Mouse (Mus musculus) forebrain, postnatal 0 days (tissue): ENCODE data around the gene Mpp3. TPM values are rescaled to one million over a fixed set of nuclear protein-coding genes. Genes with fewer than 3 reads are reported as not detected.

Source experiments
- ATAC-seq: fragments of 200-750 bp; cut with Nextera tagmentation; 2 replicates; pipeline ENCODE4 v1.8.0; 2017; ENCODE audit warnings: mild to moderate bottlenecking, moderate library complexity
- DNase-seq: peaks from one replicate; pipeline ENCODE4 v3.0.0-alpha.2; 2015
- H3K27ac ChIP-seq: fragments of 300-500 bp; sonication (generic); 2 replicates; pipeline ENCODE4 v1.5.1; 2014; ENCODE audit warnings: low read depth, mild to moderate bottlenecking, antibody characterized with exemption, low read length, moderate library complexity, mixed read lengths
- H3K27me3 ChIP-seq: fragments of 300-500 bp; sonication (generic); 2 replicates; pipeline ENCODE4 v1.6.1; 2014; ENCODE audit warnings: mild to moderate bottlenecking, low read length, mixed read lengths; ENCODE audit not compliant: insufficient read depth
- H3K36me3 ChIP-seq: fragments of 300-500 bp; sonication (generic); 2 replicates; pipeline ENCODE4 v1.6.1; 2014; ENCODE audit warnings: mild to moderate bottlenecking, moderate library complexity; ENCODE audit not compliant: insufficient read depth
- H3K4me1 ChIP-seq: fragments of 300-500 bp; sonication (generic); 2 replicates; pipeline ENCODE4 v1.6.1; 2014; ENCODE audit warnings: antibody characterized with exemption; ENCODE audit not compliant: insufficient read depth
- H3K4me2 ChIP-seq: fragments of 300-500 bp; sonication (generic); 2 replicates; pipeline ENCODE4 v1.6.1; 2014; ENCODE audit warnings: low read depth, mild to moderate bottlenecking, moderate library complexity
- H3K4me3 ChIP-seq: fragments of 300-500 bp; sonication (generic); 2 replicates; pipeline ENCODE4 v1.5.1; 2014; ENCODE audit warnings: low read depth, low read length, mixed read lengths
- H3K9ac ChIP-seq: fragments of 300-500 bp; sonication (generic); 2 replicates; pipeline ENCODE4 v1.6.1; 2014; ENCODE audit warnings: mild to moderate bottlenecking
- H3K9me3 ChIP-seq: fragments of 300-500 bp; sonication (generic); 2 replicates; pipeline ENCODE4 v1.6.1; 2016; ENCODE audit warnings: low read length
- CTCF ChIP-seq: sonication (generic); IDR thresholded peaks from 2 replicates; pipeline ENCODE4 v1.5.1; 2016; ENCODE audit warnings: antibody characterized with exemption, control low read depth, low read depth
- WGBS: fragments of 180-500 bp; shearing (Covaris S2); extraction: QIAGEN DNeasy Blood & Tissue Kit; methylation state at CpG from one replicate; pipeline ENCODE4 v1.1.7; 2014; 5-methylcytosine and 5-hydroxymethylcytosine counted together
- polyA plus RNA-seq: library from polyadenylated mRNA; unstranded; fragments of >200 nt; fragmentation: Nextera tagmentation; extraction: Ambion mirVana; gene quantifications from 2 replicates; pipeline ENCODE4 v1.2.1, GENCODE M21; 2015
- total RNA-seq: library from RNA; depleted of rRNA; stranded (reverse); fragments of >200 nt; gene quantifications from 2 replicates; pipeline ENCODE4 v1.2.3, GENCODE M21; 2014

Mpp3 gene
- total and polyA plus RNA-seq, 2 experiments from 2014 or later: 46.4 to 56.6 TPM

- Histone ChIP-seq H3K4me1 (0 out of 2 replicates have a peak, but pooled peaks cover 7% of the 10 kb centered on the region), H3K27ac (no peak overlapping the region), H3K9ac (no peak overlapping the region), H3K4me3 (no peak overlapping the region), H3K9me3 (no peaks in the 10 kb centered on the region), H3K27me3 (no peaks in the 10 kb centered on the region), H3K4me2 (no peak overlapping the region), H3K36me3 (no peaks in the 10 kb centered on the region)
- DNase-seq (no peak), ATAC-seq (no peak)
- no peak for TF ChIP-seq CTCF
- WGBS: 48% methylated on average over 7 of the region's 7 CpGs
Measured at GRCm38 (mm10) chr11:102031149-102031548, 2.9 kb upstream of the Mpp3 start.

- Histone ChIP-seq H3K9ac (no peak overlapping the region), H3K4me1 (0 out of 2 replicates have a peak, but pooled peaks cover 13% of the 10 kb centered on the region), H3K4me3 (no peak overlapping the region), H3K27ac (no peak overlapping the region), H3K36me3 (no peaks in the 10 kb centered on the region), H3K4me2 (no peak overlapping the region), H3K9me3 (no peaks in the 10 kb centered on the region), H3K27me3 (no peaks in the 10 kb centered on the region)
- no peak for ATAC-seq
- DNase-seq: no peak
- no peak for TF ChIP-seq CTCF
- 28% methylated on average over 7 of the region's 7 CpGs for whole genome bisulfite sequencing
Measured at GRCm38 (mm10) chr11:102029966-102030365, 1.7 kb upstream of the Mpp3 start.

GRCm38 (mm10) chr11:102029304-102029703 lies 1.0 kb upstream of the Mpp3 start:
- ATAC-seq (no peak), DNase-seq (no peak)
- 0 out of 2 replicates have a peak, but pooled peaks cover 13% of the 10 kb centered on the region for H3K4me1 ChIP-seq
- H3K4me3 ChIP-seq: no peak overlapping the region
- H3K9ac ChIP-seq: no peak overlapping the region
- no peaks in the 10 kb centered on the region for H3K9me3 ChIP-seq
- TF ChIP-seq CTCF: no peak
- no peak overlapping the region for H3K4me2 ChIP-seq
- WGBS: 86% methylated on average over 4 of the region's 4 CpGs
- H3K36me3 ChIP-seq: 0 out of 2 replicates have a peak, but pooled peaks cover 2% of the 10 kb centered on the region
- H3K27ac ChIP-seq: no peak overlapping the region
- H3K27me3 ChIP-seq: no peaks in the 10 kb centered on the region

GRCm38 (mm10) chr11:102027361-102028017 lies 772 bp downstream of the Mpp3 start:
- peak overlapping the region; percentile 70 for H3K4me2 ChIP-seq
- DNase-seq (peak; percentile 72), ATAC-seq (peak; percentile 33)
- H3K9me3 ChIP-seq: no peaks in the 10 kb centered on the region
- peak overlapping the region; percentile 85 for H3K27ac ChIP-seq
- 0 out of 2 replicates have a peak, but pooled peaks cover 13% of the 10 kb centered on the region for H3K4me1 ChIP-seq
- peak overlapping the region; percentile 77 for H3K9ac ChIP-seq
- no peaks in the 10 kb centered on the region for H3K27me3 ChIP-seq
- WGBS: 7% methylated on average over 12 of the region's 12 CpGs
- TF ChIP-seq CTCF: peak; percentile 36
- H3K36me3 ChIP-seq: 0 out of 2 replicates have a peak, but pooled peaks cover 9% of the 10 kb centered on the region
- H3K4me3 ChIP-seq: peak overlapping the region; percentile 72

- peak overlapping the region; percentile 72 for H3K4me3 ChIP-seq
- H3K27ac ChIP-seq: peak overlapping the region; percentile 85
- H3K9me3 ChIP-seq: no peaks in the 10 kb centered on the region
- WGBS: 4% methylated on average over 50 of the region's 73 CpGs
- H3K4me1 ChIP-seq: 0 out of 2 replicates have a peak, but pooled peaks cover 13% of the 10 kb centered on the region
- ATAC-seq: peak; percentile 86
- peak; percentile 85 for DNase-seq
- H3K36me3 ChIP-seq: peaks cover 13% of the 10 kb centered on the region; the same call in 1 of the 2 replicates
- peak overlapping the region; percentile 77 for H3K9ac ChIP-seq
- H3K4me2 ChIP-seq: peak overlapping the region; percentile 70
- no peaks in the 10 kb centered on the region for H3K27me3 ChIP-seq
- TF ChIP-seq CTCF: no peak
Measured at GRCm38 (mm10) chr11:102026694-102027360, 1.4 kb downstream of the Mpp3 start.

GRCm38 (mm10) chr11:102025991-102026660 lies 2.1 kb downstream of the Mpp3 start:
- Histone ChIP-seq H3K27me3 (no peaks in the 10 kb centered on the region), H3K9me3 (no peaks in the 10 kb centered on the region), H3K4me2 (peak overlapping the region; percentile 70), H3K27ac (peak overlapping the region; percentile 85), H3K9ac (peak overlapping the region; percentile 77), H3K4me1 (0 out of 2 replicates have a peak, but pooled peaks cover 13% of the 10 kb centered on the region), H3K36me3 (peaks cover 18% of the 10 kb centered on the region), H3K4me3 (peak overlapping the region; percentile 72)
- TF ChIP-seq CTCF: no peak
- WGBS: 3% methylated on average over 23 of the region's 23 CpGs
- peak; percentile 49 for DNase-seq
- peak; percentile 49; the same call in 1 of the 2 replicates for ATAC-seq
